Mouse (Mus musculus) gastrocnemius, postnatal 10 days (tissue): Measurements from ENCODE around the gene Arhgap29. TPM values are rescaled to one million over a fixed set of nuclear protein-coding genes. Genes with fewer than 3 reads are reported as not detected.
A peak's percentile ranks its signal among the peaks of the same experiment; 100 is the strongest.

Source experiments
- DNase-seq: peaks from one replicate; pipeline ENCODE4 v3.0.0; 2021; ENCODE audit warnings: mixed read lengths
- total RNA-seq, 2 experiments: library from RNA; stranded (reverse); gene quantifications; 2 replicates each; pipeline ENCODE4 v1.2.3; 2021

Arhgap29 gene
- total RNA-seq, 2 experiments from 2014 or later, result 40.9 to 54.1 TPM

DNA sequence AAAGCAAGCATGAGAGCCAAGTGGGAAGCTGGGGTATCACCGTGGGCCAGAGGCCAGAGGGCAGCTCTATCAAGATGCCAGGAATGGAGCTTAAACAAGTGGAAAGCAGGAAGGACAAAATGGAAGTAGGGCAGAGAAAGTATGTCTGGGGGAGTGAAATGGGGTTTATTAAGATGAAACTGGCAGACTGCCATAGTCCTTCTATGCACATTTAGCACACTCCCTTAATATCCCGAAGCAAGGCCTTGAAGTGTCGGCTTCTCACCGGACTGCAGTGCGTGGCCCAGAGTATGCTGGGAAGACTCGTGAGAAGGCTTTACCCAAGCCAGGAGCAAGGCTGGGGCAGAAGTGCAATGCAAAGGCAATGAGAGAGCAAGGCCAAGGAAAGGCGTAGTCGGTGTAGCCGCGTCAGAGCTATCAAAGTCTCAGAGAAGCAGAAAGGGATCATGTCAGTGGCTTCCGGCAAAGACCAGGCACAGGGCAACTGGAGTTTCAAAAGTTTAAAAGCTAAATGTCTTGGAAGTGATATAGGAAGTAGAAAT lies 11.1 kb upstream of the Arhgap29 start:
- peak; percentile 11 for DNase-seq

DNA sequence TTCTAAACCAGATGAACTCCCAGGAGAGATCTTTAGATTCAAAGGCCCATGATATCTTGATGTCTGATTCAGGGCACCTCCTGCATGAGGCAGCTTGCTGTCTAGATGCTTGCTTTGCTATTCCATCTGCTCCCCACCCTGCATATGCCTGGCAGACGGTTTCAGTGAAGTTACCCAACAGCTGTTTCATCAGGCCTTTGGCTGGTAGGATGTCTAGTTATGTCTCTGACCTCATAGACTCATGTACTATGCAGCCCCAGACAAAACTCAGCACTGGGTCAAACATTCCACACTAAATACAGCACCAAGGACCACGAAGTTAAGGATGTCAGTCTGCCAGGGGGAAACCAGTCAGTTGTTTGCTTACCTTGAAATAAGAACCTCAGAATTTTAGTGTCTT lies 6.4 kb upstream of the Arhgap29 start:
- no peak for DNase-seq

DNA sequence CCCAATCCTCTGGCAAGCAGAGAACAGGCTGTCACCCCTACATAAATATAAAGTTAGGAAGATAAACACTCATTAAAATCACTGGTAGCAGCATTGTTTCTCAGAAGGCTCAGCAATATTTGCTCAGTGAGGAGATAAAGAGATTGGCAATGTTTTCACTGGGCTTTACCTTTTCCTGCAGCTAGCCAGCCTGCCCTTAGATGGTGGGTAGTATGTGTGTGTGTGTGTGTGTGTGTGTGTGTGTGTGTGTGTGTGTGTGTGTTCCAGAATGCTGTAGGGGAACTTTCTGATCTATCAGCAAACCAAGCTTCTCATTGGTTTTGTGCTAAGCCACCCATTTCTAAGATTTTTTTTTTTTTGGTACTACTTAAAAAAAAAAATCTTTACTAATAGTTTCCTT lies 5.6 kb upstream of the Arhgap29 start:
- no peak for DNase-seq

DNA sequence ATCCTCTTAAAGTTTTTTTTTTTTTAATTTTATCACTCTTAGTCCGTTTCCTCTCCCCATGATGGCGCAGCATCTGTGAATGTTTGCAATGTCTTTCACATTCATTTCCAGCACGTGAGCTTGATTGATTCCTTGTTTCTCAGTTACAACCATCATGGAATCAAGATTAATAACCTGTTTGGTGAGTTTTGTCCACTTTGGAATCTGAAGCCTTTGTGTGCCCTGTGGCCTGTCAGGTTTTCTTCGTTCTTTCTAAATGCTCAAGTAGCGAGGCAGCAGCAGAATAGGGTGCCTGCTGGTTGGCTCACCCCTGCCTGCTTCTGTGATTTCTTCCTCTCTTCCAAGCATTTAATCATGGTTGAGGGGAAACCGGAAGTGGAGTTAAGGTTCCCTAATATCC lies 2.2 kb upstream of the Arhgap29 start:
- no peak for DNase-seq

DNA sequence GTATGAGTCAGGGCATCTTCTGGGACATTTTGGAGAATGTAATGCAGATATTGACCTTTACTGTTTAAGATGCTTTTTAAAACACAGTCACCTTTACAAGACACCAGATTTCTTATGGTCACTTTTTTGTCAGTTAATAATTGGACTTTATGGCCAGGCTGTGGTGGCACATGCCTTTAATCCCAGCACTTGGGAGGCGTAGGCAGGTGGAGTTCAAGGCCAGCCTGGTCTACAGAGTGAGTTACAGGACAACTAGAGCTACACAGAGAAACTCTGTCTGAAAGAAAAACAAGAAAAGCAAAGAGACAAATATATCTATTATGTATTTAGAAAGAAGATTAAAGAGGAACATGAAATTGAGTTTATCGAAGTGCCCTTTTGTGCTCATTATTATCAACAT lies 1.2 kb upstream of the Arhgap29 start:
- DNase-seq, result no peak

DNA sequence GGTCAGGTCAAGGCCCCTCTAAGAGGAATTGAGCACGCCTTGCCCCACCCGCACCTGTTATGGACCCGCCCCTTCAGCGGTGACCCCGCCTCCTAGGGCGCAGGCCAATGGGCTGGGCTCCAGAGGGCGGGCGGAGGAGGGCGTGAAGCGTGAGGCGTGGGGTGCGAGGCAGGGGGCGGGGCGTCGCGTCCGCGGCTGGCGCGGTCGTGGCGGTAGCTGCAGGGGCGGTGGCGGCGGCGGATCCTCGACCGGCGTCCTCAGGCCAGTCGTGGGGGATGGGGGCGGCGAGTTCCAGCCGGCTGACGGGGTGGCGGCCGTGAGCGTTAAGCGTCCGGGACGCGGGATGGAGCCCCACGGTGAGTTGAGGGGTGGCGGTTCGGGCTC lies 700 bp downstream of the Arhgap29 start:
- DNase-seq, result peak; percentile 91

DNA sequence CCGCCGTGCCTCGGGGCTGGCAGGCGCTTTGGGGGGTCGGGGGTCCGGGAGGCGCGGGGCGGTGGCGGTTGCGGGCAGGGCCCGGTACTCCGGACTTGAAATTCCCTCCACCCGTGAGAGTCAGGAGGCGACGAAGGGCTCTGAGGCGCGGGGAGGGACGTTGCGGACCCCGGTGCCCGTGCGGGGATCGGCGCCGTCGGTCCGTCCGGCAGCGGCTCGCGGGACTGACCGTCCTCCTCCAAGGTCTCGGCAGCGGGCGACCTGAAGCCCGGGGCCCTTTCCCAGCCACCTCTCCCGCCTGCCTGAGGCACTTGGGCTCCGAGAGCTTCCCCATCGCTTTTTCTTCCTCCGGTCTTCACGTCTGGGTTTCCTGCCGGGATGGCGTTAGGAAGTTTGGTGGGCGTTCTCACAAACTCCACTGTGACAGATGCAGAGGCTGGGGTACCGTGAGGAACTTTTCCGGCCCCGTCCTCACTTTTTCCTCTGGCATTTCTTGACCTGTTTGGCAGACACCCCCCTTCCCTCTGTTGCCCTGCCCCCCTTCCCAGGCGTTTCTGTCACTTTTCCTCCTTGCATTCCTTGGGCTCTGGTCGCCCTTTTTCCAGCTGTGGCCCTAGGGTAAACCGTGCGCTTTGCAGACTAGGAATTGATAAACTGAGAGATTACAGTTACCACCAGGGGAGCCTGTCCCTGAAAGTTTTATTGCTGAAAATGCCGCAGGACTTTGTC lies 1.3 kb downstream of the Arhgap29 start:
- DNase-seq, result peak; percentile 44

DNA sequence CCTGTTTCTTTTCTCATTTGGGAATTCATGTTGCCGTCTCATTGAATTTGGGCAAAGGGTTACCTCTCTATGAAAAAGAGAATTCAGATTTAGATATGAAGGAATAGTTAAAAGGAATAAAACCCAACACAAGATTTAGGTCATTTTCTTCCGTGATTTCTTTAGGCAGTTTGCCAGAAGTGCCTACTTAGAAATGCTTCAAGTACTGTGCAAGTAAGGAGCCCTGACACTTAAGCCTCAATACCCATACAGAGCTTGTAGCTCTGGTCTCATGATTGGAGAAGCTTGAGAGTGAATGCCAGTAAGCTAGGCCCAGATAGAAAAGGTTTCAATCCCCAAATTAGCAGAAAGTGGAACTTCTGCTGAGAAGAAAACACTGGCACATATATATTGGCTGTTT lies 2.1 kb downstream of the Arhgap29 start:
- no peak for DNase-seq

DNA sequence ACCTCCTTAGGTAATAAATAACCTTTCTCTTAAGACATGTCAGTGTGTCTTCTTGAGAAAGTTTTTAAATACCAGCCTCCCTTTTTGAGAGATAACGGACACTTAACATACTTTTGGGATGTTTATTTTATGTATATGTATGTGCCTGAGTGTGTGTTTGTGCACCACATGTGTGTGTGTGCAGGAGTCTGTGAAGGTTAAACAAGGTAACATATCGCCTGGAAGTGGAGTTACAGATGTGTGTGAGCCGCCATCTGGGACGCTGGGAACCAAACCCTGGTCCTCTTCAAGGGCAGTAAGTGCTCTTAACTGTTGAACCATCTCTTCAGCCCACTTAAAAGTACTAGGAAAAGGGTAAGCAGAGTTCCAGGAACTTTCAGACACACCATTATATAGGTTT lies 3.2 kb downstream of the Arhgap29 start:
- DNase-seq, result no peak

DNA sequence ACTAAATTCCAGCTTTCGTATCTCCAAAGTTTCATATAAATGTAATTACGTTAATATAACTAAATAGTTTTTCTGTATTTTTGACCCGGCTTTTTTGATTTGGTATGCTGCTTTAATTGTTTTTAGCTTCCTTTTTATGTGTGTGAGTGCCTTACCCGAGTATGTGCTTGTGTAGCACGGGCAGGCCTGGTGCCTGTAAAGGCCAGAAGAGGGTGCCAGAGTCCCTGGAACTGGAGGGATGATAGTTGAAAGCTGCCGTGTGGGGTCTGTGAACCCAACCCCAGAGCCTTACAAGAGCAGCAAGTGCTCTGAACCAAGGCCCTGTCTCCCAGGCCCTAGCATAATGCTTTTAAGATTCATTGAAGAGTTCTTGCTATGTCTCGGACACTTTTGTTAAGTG lies 4.4 kb downstream of the Arhgap29 start:
- no peak for DNase-seq

DNA sequence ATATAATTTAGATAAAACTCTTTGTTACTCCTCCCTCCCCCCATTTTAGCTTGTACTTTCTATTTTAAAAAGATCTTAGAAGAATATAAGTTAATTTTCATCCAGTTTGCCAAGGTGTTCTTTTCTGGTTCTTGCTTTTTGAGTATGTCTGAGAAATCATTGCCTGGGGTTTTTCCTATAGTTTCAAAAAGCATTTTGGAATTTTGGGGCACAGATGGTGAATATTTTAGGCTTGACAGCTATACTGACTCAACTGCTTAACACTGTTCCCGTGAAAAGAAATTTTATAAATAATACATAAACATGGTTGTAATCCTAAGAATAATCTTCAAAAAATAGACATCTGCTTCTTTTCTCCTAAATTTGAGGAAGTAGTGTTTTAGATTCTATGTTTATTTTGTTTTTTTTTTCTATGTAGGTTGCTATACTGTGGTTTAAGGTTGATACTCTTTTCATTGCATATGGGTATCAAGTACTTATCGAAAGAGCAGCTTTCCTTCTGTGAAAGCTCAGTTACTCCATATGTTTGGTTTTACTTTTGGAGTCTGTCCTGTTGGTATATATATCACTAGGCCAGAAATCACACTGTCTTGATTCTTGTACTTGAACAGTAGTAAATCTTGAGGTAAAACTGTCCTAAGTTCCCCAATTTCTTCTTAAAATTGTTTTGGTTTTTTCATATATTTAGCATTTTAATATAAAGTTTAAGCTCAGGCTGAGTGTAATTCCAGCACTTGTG lies 5.4 kb downstream of the Arhgap29 start:
- no peak for DNase-seq

DNA sequence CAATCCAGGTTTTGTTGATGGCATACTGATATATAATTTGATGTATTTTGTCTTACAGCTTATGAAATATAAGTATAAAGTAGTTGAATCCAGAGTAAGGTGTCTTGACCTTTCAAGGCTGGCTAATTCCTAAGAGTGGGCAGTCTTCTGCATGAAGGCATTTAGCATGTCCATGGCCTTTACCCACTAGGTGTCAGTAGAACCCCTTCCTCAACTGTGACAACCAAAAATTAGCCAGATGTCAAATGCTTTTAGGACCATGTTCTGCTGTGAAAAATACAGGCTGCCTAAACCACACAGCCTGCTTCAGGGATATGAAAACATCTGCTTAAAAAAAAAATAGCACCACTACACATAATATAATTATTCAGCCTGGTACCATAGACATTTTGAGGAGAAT lies 11.8 kb downstream of the Arhgap29 start:
- DNase-seq, result peak; percentile 18

DNA sequence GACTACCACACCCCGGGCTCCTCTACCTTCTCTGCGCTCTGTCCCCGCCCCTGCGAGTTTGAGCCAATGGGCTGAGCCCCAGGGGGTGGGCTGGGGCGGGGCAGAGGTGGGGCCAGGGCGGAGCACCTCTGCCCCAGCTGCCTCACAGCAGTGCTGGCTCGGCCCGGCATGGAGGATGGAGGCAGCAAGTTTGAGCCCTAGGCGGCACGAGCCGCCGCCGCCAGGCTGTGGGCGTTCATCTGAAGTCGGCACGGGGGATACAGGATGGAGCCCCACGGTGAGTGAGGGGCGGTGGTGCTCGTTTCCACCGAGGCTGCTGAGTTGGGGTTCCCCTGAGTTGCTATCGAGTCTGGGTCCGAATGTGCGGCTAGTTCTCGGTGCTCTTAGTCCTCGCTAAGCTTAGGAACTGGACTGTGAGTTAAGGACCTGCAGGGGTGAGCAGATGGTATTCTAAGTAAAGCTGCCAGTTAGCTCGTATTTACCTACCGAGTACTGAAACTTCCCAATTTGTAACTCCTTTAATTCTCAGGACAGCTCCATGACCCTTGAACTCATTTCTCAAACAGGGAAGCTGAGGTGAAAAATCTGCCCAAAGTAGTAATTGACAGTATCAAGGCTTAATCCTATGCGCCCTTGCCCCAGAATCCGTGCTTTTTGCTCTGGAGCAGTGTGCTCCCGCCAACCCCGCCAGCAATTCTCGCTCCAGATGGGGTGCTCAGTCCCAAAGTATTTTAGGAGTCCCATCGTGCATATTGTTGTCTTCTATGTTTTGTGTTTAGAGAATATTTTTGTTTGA lies 15.5 kb downstream of the Arhgap29 start:
- peak; percentile 88 for DNase-seq

DNA sequence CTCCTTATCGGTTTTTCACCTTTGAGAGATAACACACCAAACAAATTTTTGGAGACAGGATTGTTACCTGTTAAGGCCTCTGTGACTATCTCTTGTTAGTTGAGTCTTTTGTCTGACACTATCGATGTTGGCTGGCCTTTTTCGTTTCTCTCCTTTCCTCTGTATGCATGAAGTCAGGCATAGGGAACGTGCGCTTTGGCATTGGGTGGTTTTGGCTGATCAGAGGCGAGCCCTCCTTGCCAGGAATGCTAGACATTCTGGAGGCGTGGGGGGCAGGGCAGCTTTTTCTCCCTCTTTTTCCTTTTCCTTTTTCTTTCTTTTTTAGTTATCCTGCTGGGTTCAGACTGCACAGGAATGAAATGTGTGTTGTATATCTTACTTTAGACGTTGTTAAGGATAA lies 16.3 kb downstream of the Arhgap29 start:
- DNase-seq, result peak; percentile 52

DNA sequence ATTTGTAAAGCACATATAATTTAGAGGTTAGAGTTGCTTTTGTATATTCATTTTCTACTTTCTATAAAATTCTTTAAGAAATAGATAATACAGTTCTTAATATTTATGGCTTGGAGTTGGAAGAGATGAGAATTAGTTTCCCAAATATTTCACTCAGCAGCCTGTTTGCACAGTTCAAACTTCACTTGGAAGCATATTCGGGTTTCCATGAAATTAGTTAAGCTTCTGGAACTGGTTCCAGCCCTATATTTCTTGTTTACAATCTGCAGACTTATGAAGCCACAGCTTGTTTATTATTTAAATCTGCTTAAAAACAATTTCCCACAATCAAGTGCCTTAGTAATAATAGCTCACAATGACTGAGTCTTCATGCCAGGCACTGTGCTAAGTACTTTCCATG lies 17.1 kb downstream of the Arhgap29 start:
- DNase-seq, result no peak

DNA sequence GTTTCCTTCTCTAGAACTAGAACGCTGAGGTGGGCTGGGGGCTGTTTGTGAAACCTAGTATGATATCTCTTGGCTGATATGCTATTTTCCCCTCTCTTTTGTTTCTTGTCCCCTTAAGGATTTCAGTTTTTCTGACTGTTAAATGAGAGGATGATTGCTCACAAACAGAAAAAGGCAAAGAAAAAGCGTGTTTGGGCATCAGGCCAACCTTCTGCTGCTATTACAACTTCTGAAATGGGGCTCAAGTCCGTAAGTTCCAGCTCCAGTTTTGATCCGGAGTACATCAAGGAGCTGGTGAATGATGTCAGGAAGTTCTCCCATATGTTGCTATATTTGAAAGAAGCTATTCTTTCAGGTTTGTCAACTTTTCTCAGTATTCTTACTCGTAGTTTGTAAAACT lies 21.4 kb downstream of the Arhgap29 start:
- peak; percentile 10 for DNase-seq

DNA sequence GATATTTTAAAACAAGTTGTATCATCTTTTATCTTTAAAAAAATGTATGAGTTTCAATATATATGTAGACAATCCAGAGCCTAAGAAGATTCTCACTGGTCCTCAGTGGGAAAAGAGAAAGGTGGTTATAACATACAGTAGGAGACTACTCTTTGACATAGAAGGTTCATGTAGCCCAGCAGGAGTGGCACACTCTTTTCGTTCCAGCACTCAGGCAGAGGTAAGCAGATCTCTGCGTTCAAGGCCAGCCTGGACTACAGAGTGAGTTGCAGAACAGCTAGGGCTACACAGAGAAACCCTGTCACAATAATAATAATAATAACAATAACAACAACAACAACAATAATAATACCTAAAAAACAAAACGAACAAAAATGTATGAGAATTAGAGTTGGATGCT lies 23.0 kb downstream of the Arhgap29 start:
- DNase-seq, result no peak

DNA sequence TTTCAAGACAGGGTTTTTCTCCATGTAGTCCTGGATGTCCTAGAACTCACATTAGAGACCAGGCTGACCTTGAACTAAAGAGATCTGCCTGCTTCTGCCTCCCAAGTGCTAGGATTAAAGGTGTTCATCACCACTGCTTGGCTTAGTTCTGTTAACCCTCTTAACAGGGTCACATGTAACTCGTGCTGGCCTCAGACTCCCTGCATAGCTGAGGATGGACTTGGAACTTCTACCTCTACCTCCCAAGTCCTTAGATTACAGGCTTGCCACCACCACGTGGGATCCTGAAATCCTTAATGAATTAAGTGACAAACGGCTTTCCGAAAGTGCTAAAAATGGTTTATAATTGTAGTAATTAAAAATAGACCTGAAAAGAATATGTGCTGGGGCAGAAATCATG lies 29.0 kb downstream of the Arhgap29 start:
- DNase-seq, result no peak

DNA sequence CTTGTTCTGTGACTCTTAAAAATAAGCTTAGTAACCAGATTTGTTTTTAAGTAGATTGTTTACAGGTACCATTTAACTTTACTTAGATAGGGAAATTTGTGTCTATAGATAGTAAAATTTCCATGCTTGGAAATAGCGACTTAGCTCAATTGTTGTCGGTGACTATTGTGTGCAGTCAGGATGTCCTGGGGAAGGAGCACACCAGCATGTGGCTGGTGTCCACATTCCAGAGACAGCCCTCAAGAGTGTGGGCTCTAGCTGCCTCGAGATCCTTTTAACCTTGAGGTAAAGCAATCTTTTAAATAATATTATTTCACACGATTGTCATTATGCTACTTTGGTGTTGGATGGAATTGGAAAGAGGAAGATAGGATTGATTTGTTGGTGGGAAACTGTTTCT lies 30.1 kb downstream of the Arhgap29 start:
- DNase-seq, result no peak

DNA sequence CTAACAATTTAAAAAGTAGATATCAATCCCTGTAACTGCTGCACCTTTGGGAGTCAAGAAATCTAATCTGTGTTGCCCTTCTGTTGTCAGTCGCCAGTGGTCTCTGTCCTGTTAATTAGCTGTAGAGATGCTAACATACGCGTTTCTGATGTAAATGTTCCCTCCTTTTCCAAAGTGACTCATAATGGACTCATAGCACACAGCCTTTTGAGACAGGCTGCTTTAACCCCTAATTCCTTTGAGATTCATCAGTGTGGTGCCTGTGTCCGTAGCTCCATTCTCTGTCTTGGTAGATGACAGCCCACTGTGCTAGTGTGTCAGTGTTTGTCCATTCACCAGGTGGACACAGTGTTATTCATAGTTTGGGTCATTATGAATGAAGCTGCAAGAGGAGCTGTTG lies 42.8 kb downstream of the Arhgap29 start:
- DNase-seq, result no peak

DNA sequence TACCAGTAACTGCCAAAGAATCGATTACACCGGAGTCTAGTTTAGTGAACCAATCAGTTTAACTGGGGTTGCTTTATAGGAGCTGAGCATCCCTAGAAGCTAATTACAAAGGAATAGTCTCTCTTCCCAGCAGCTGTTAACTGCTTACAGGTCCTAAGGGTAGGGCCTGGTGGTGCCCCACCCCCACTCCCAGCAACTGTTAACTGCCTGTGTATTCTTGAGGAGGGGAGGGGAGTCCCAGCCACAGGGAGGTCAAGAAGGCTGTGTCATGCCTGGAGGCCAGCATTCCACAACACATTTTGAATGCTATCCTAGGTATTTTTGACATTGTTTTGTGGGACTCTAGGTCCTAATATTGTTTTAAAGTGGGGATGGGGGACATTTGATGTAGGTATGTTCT lies 47.6 kb downstream of the Arhgap29 start:
- DNase-seq, result no peak

DNA sequence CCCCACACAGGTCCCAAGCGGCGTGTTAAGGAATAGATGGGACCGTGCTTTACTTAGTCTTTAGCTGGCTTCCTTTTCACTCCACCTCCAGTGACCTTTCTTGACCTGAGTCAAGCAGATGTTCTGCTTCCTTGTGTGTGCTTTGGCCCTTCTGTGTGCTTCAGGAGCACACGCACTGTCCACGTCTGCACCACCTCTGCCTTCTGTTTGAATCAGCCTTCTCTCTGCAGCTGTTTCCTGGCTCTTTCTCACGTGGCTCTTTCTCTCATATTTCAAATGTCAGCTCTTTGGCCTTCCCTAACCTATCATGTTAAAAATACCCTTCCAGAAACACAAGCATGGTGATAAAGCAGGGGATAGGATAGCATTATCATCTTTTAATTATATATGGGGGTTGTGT lies 49.2 kb downstream of the Arhgap29 start:
- no peak for DNase-seq

DNA sequence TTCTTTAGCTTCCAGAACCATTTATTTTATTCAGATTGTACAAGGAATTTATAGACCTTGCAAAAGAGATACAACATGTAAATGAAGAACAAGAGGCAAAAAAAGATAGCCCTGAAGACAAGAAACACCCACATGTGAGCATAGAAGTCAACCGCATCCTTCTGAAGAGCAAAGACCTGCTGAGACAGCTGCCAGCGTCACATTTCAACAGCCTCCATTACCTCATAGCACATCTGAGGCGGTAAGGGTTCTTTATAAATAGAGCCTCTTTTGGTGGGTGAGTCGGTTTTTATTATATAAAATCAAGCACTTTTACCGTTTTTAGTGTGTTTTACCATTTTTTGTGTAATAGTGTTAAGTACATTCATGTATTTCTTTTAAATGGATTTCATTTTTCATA lies 57.5 kb downstream of the Arhgap29 start:
- DNase-seq, result no peak
